Mouse (Mus musculus): ENCODE data around the gene Arhgap8.

The Arhgap8 gene

GRCm38 (mm10) chr15:84800132-84800531, 80.3 kb downstream of the Arhgap8 start:
- DNase-seq (ENCODE audit: low spot score): no peak

GRCm38 (mm10) chr15:84803685-84804084, 83.8 kb downstream of the Arhgap8 start:
- peak; percentile 47 for DNase-seq (ENCODE audit: low spot score)

GRCm38 (mm10) chr15:84809275-84809952, 89.6 kb downstream of the Arhgap8 start:
- DNase-seq (ENCODE audit: low spot score): no peak

- no peak for DNase-seq (ENCODE audit: low spot score)
Measured at GRCm38 (mm10) chr15:84811126-84811525, 91.3 kb downstream of the Arhgap8 start.

GRCm38 (mm10) chr15:84812831-84813357, 93.0 kb downstream of the Arhgap8 start:
- no peak for DNase-seq (ENCODE audit: low spot score)

- no peak for DNase-seq (ENCODE audit: low spot score)
Measured at GRCm38 (mm10) chr15:84815171-84815570, 95.3 kb downstream of the Arhgap8 start.

GRCm38 (mm10) chr15:84817589-84817988, 97.7 kb downstream of the Arhgap8 start:
- DNase-seq (ENCODE audit: low spot score): no peak

- DNase-seq (ENCODE audit: low spot score): no peak
Measured at GRCm38 (mm10) chr15:84818284-84818683, 98.4 kb downstream of the Arhgap8 start.

GRCm38 (mm10) chr15:84820811-84821210, 101.0 kb downstream of the Arhgap8 start:
- no peak for DNase-seq (ENCODE audit: low spot score)
